Mouse (Mus musculus) hindlimb bud, embryonic 11.5 days (tissue): Measurements from ENCODE around the gene Tmem130.
"Not testable (repeated sequence)": the region's sequence is repeated elsewhere in the genome, so short reads cannot be mapped to it uniquely, and the experiment has no call there.

Experiments
- DNase-seq: peaks from one replicate; pipeline ENCODE4 v3.0.0-alpha.2; 2012; ENCODE audit warnings: low read depth, low spot score; ENCODE audit errors: extremely low spot score

Tmem130 gene

GRCm38 (mm10) chr5:144761161-144761868, at the start of gene Tmem130:
TSS of gene Tmem130 (minus strand) at chr5:144761818.
- no peak for DNase-seq

- DNase-seq: no peak
Measured at GRCm38 (mm10) chr5:144806931-144807330, 45.3 kb upstream of the Tmem130 start.

GRCm38 (mm10) chr5:144804181-144804580, 42.6 kb upstream of the Tmem130 start:
- no peak for DNase-seq

- DNase-seq: no peak
Measured at GRCm38 (mm10) chr5:144803066-144803465, 41.4 kb upstream of the Tmem130 start.

GRCm38 (mm10) chr5:144797116-144797515, 35.5 kb upstream of the Tmem130 start:
- DNase-seq: no peak

- no peak for DNase-seq
Measured at GRCm38 (mm10) chr5:144794687-144795086, 33.1 kb upstream of the Tmem130 start.

- no peak for DNase-seq
Measured at GRCm38 (mm10) chr5:144793374-144793773, 31.8 kb upstream of the Tmem130 start.

GRCm38 (mm10) chr5:144786464-144786863, 24.8 kb upstream of the Tmem130 start:
- no peak for DNase-seq

GRCm38 (mm10) chr5:144780654-144781053, 19.0 kb upstream of the Tmem130 start:
- DNase-seq: no peak

- DNase-seq: no peak
Measured at GRCm38 (mm10) chr5:144773231-144773630, 11.6 kb upstream of the Tmem130 start.

GRCm38 (mm10) chr5:144769067-144769482, 7.5 kb upstream of the Tmem130 start:
- no peak for DNase-seq

- peak; percentile 46 for DNase-seq
Measured at GRCm38 (mm10) chr5:144767911-144768841, 6.6 kb upstream of the Tmem130 start.

- DNase-seq: not testable (repeated sequence)
Measured at GRCm38 (mm10) chr5:144767106-144767798, 5.6 kb upstream of the Tmem130 start, which contains the start of gene Trrap. TSS of gene Trrap (plus strand) at chr5:144767732.

GRCm38 (mm10) chr5:144766646-144767045, 5.0 kb upstream of the Tmem130 start:
- DNase-seq: no peak

GRCm38 (mm10) chr5:144766026-144766425, 4.4 kb upstream of the Tmem130 start:
- no peak for DNase-seq

GRCm38 (mm10) chr5:144758422-144758821, 3.2 kb downstream of the Tmem130 start:
- DNase-seq: no peak

- no peak for DNase-seq
Measured at GRCm38 (mm10) chr5:144757402-144757801, 4.2 kb downstream of the Tmem130 start.

- no peak for DNase-seq
Measured at GRCm38 (mm10) chr5:144755191-144755590, 6.4 kb downstream of the Tmem130 start.

- no peak for DNase-seq
Measured at GRCm38 (mm10) chr5:144753041-144753440, 8.6 kb downstream of the Tmem130 start.

GRCm38 (mm10) chr5:144752432-144752831, 9.2 kb downstream of the Tmem130 start:
- DNase-seq: no peak

GRCm38 (mm10) chr5:144737101-144737500, 24.5 kb downstream of the Tmem130 start:
- DNase-seq: no peak
